Mouse (Mus musculus): ENCODE measurements at regions not wholly inside any gene's neighbourhood (a gene's known extent, or its start where the extent isn't known, plus 50 kb on each side); places are given as distances from the start of the nearest gene placed in this dataset.

DNA sequence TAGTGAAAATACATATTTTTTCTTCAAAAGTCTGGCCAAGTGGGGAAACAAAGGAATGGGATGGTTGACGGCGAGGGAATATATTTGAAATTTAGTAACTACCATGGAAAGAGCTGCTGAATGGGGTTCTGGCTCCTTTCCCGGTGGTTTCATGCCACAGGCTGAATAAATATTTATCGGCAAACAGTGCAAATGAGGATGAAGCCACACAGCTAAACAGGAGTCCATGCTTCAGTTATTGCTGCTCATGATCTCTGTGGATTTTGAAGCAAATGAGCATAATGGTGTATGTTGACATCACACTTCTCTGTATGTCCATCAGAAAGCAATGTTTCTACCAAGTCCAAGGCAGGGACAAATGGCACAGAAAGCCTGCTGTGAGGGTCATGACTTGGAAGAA is 3580.6 kb upstream of the Gm7489 start:
- H3K4me1 ChIP-seq (ENCODE audit: control insufficient read depth, insufficient read depth, low read length): no peaks in the 10 kb centered on the region
- H3K27ac ChIP-seq (replicated peaks; ENCODE audit: low read depth, low read length): no peak overlapping the region
- no peak overlapping the region for H3K4me3 ChIP-seq (ENCODE audit: low read depth, low read length)
- 91% methylated on average over 4 of the region's 4 CpGs for WGBS
- ATAC-seq (ENCODE audit: insufficient number of reproducible peaks, low FRiP score, low TSS enrichment, low read depth) (no peak), DNase-seq (ENCODE audit: low spot score) (no peak)
- H3K4me2 ChIP-seq (ENCODE audit: low read depth, severe bottlenecking): no peak overlapping the region
- no peaks in the 10 kb centered on the region for H3K9me3 ChIP-seq (ENCODE audit: control insufficient read depth, low read length)
- H3K27me3 ChIP-seq (ENCODE audit: control insufficient read depth, insufficient read depth, low read length): no peaks in the 10 kb centered on the region
- no peaks in the 10 kb centered on the region for H3K36me3 ChIP-seq (ENCODE audit: control insufficient read depth, insufficient read depth, low read length)
- no peak overlapping the region for H3K9ac ChIP-seq (ENCODE audit: low read length)

DNA sequence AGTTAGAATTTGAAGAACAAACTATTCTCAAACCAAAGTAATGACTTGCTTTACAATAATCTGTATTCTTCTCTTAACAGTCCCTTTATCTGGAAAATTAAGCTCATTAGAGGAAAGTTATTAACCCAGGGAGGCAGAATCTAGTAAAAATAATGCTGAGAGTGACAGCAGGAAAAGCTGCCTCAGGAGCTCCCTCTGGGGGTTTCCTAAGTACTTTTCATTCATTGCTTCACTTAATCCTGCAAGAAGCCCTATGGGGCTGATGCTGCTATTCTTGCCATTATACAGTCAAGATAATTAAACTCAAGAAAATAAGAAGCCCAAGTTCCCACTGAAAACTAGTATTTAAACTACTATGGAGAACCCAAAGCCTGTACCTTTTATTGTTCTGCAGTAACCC is 3563.9 kb upstream of the Gm7489 start:
- no peaks in the 10 kb centered on the region for H3K36me3 ChIP-seq (ENCODE audit: control insufficient read depth, insufficient read depth, low read length)
- no peak for DNase-seq (ENCODE audit: low spot score)

DNA sequence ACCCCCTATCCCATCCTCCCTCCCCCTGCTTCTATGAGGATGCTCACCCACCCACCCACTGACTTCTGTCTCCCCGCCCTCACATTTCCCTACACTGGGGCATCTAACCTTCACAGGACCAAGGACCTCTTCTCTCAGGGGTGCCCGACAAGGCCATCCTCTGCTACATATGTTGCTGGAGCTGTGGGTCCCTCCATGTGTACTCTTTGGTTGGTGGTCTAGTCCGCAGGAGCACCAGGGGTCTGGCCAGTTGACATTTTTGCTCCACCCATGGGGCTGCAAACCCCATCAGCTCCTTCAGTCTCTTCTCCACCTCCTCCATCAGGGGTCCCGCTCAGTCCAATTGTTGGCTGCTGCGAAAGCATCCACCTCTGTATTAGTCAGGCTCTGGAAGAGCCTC is 3539.2 kb upstream of the Gm7489 start:
- ATAC-seq (ENCODE audit: insufficient number of reproducible peaks, low FRiP score, low TSS enrichment, low read depth): no peak
- Histone ChIP-seq H3K9ac (ENCODE audit: low read length) (no peak overlapping the region), H3K36me3 (ENCODE audit: control insufficient read depth, insufficient read depth, low read length) (no peaks in the 10 kb centered on the region), H3K9me3 (ENCODE audit: control insufficient read depth, low read length) (no peaks in the 10 kb centered on the region), H3K4me3 (ENCODE audit: low read depth, low read length) (no peak overlapping the region), H3K27ac (replicated peaks; ENCODE audit: low read depth, low read length) (no peak overlapping the region), H3K27me3 (ENCODE audit: control insufficient read depth, insufficient read depth, low read length) (no peaks in the 10 kb centered on the region), H3K4me1 (ENCODE audit: control insufficient read depth, insufficient read depth, low read length) (no peaks in the 10 kb centered on the region), H3K4me2 (ENCODE audit: low read depth, severe bottlenecking) (no peak overlapping the region)
- DNase-seq (ENCODE audit: low spot score): no peak
- 94% methylated on average over 5 of the region's 5 CpGs for WGBS

More for the DNA sequence above, 3563.9 kb upstream of the Gm7489 start:
- Histone ChIP-seq H3K27ac (replicated peaks; ENCODE audit: low read depth, low read length) (no peak overlapping the region), H3K27me3 (ENCODE audit: control insufficient read depth, insufficient read depth, low read length) (no peaks in the 10 kb centered on the region), H3K4me3 (ENCODE audit: low read depth, low read length) (no peak overlapping the region), H3K9ac (ENCODE audit: low read length) (no peak overlapping the region), H3K9me3 (ENCODE audit: control insufficient read depth, low read length) (no peaks in the 10 kb centered on the region), H3K4me1 (ENCODE audit: control insufficient read depth, insufficient read depth, low read length) (no peaks in the 10 kb centered on the region), H3K4me2 (ENCODE audit: low read depth, severe bottlenecking) (no peak overlapping the region)
- ATAC-seq (ENCODE audit: insufficient number of reproducible peaks, low FRiP score, low TSS enrichment, low read depth): no peak

DNA sequence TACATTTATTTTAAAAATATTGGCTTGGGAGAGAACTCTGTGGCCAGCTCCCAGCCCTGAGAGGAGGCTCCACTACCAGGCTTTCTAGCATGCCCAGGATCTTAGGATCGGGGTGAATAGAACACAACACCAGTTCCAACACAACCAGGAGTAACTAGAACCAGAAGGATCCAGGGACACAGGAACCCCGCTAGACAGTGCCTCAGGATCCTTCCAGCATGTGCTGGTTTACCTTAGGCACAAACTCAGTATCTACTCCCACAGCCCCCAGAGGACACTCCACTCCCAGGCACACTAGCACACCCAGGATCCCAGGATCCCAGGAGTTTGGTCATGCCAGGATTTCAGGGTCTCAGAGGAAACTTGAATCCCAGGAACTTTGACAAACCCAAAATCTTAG is 3537.8 kb upstream of the Gm7489 start:
- H3K36me3 ChIP-seq (ENCODE audit: control insufficient read depth, insufficient read depth, low read length): no peaks in the 10 kb centered on the region
- DNase-seq (ENCODE audit: low spot score): no peak
- no peaks in the 10 kb centered on the region for H3K9me3 ChIP-seq (ENCODE audit: control insufficient read depth, low read length)
- ATAC-seq (ENCODE audit: insufficient number of reproducible peaks, low FRiP score, low TSS enrichment, low read depth): no peak
- no peak overlapping the region for H3K9ac ChIP-seq (ENCODE audit: low read length)
- no peaks in the 10 kb centered on the region for H3K27me3 ChIP-seq (ENCODE audit: control insufficient read depth, insufficient read depth, low read length)
- WGBS: 87% methylated on average over 2 of the region's 2 CpGs
- H3K4me2 ChIP-seq (ENCODE audit: low read depth, severe bottlenecking): no peak overlapping the region
- H3K4me3 ChIP-seq (ENCODE audit: low read depth, low read length): no peak overlapping the region
- H3K4me1 ChIP-seq (ENCODE audit: control insufficient read depth, insufficient read depth, low read length): no peaks in the 10 kb centered on the region
- H3K27ac ChIP-seq (replicated peaks; ENCODE audit: low read depth, low read length): no peak overlapping the region

DNA sequence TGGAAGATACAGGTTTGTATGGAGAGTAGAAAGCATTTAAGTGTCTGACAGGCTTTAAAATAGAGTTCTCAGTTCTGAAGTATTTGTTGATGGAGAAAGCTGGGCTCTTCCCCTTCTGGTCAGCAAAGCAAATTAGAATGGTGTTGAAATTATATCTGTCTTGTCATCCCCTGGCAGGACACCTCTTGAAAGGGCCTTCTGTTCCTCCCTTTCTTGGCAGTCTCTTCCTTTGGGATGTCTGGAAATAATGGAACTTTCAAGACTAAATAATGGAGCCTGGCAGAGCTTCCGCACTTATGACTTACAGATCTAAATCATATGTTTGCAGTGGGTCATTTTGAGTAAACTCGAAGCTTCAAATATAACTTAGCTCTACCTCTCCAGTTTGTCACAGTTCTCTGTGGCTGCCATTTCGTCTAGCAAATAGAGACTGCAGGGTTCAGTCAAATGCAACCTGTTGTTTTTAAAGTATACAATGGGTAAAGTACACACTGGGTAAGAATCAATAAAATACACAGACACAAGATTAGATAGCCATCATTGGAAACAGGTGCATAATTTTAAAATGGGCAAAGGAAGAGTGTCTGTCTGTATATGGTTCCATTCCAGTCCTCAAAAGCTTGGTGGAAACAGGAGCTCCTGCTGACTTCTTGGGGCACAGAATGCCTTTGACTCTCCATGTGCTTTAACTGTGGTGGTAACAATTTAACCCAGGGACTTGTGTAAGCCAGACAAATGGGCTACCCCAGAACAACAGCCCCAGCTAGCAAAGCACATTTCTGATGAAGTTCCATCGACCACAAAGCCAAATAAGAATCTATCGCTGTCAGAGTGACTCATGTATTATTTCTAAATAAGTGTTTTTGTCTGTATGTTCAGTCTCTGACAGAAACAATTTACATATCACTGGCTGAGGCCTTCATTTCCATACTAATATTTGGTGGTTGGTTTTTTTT is 3524.4 kb upstream of the Gm7489 start:
- Histone ChIP-seq H3K27ac (replicated peaks; ENCODE audit: low read depth, low read length) (no peak overlapping the region), H3K36me3 (ENCODE audit: control insufficient read depth, insufficient read depth, low read length) (no peaks in the 10 kb centered on the region), H3K4me3 (ENCODE audit: low read depth, low read length) (no peak overlapping the region), H3K4me1 (ENCODE audit: control insufficient read depth, insufficient read depth, low read length) (no peaks in the 10 kb centered on the region), H3K9me3 (ENCODE audit: control insufficient read depth, low read length) (no peaks in the 10 kb centered on the region), H3K9ac (ENCODE audit: low read length) (no peak overlapping the region), H3K4me2 (ENCODE audit: low read depth, severe bottlenecking) (no peak overlapping the region), H3K27me3 (ENCODE audit: control insufficient read depth, insufficient read depth, low read length) (no peaks in the 10 kb centered on the region)
- ATAC-seq (ENCODE audit: insufficient number of reproducible peaks, low FRiP score, low TSS enrichment, low read depth) (no peak), DNase-seq (ENCODE audit: low spot score) (no peak)
- 89% methylated on average over 5 of the region's 5 CpGs for WGBS

DNA sequence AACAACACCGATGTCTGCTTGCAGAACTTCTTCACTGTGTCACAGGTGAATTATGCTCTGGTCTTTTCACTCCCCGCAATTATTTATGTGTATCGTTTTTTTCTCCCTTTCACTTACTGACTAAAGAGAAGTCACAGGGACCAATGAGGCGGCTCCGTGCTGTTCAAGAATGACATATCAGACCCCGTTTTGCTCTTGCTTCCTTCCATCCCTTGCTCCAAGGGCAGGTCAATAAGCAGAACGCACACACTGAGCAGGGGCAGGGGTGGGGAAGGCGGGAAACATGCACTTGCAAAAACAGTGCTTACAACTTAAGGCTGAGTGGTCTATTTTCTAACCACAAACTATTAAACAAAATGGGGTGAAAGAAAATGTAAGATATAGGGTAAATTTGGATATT is 3523.4 kb upstream of the Gm7489 start:
- H3K4me2 ChIP-seq (ENCODE audit: low read depth, severe bottlenecking): no peak overlapping the region
- no peaks in the 10 kb centered on the region for H3K9me3 ChIP-seq (ENCODE audit: control insufficient read depth, low read length)
- no peak for ATAC-seq (ENCODE audit: insufficient number of reproducible peaks, low FRiP score, low TSS enrichment, low read depth)
- no peak overlapping the region for H3K9ac ChIP-seq (ENCODE audit: low read length)
- no peak overlapping the region for H3K27ac ChIP-seq (replicated peaks; ENCODE audit: low read depth, low read length)
- DNase-seq (ENCODE audit: low spot score): no peak
- no peaks in the 10 kb centered on the region for H3K36me3 ChIP-seq (ENCODE audit: control insufficient read depth, insufficient read depth, low read length)
- H3K4me3 ChIP-seq (ENCODE audit: low read depth, low read length): no peak overlapping the region
- no peaks in the 10 kb centered on the region for H3K4me1 ChIP-seq (ENCODE audit: control insufficient read depth, insufficient read depth, low read length)
- no peaks in the 10 kb centered on the region for H3K27me3 ChIP-seq (ENCODE audit: control insufficient read depth, insufficient read depth, low read length)
- 87% methylated on average over 8 of the region's 8 CpGs for WGBS

DNA sequence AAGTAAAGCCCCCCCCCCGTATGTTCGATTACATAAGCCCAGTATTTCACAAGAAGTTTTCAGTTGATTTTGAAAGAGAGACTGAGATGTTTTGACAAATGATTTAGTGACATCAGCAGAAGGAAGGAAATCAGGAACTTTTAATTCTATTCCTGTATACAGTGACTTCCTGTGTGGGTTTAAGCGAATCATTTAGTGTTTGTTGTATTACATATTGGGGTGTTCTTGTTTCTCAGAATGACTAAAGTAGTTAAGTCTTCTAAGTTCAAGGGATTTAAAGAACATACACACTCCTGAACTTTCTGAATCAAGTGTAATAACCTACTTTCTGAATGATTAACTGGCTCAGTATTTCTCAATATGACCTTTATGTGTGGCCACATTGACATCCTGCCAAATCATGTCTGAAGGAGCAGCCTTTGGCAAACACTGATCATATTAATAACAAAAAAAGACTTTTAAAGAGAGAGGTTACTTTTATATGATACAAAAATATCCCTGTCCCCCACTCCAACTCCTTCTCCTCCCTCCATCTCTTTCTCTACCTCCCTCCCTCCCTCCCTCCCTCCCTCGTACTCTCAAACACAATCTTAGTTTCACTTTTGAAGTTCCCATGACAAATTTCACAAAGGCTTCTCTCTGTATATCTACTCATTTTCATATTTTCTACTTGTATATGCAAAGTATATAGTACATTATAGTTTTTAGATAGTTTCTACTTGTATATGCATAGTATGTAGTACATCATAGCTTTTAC is 3522.8 kb upstream of the Gm7489 start:
- Histone ChIP-seq H3K36me3 (ENCODE audit: control insufficient read depth, insufficient read depth, low read length) (no peaks in the 10 kb centered on the region), H3K4me3 (ENCODE audit: low read depth, low read length) (no peak overlapping the region), H3K9ac (ENCODE audit: low read length) (no peak overlapping the region), H3K9me3 (ENCODE audit: control insufficient read depth, low read length) (no peaks in the 10 kb centered on the region), H3K27ac (replicated peaks; ENCODE audit: low read depth, low read length) (no peak overlapping the region), H3K4me1 (ENCODE audit: control insufficient read depth, insufficient read depth, low read length) (no peaks in the 10 kb centered on the region), H3K27me3 (ENCODE audit: control insufficient read depth, insufficient read depth, low read length) (no peaks in the 10 kb centered on the region), H3K4me2 (ENCODE audit: low read depth, severe bottlenecking) (no peak overlapping the region)
- DNase-seq (ENCODE audit: low spot score): no peak
- whole genome bisulfite sequencing: 92% methylated on average over 4 of the region's 4 CpGs
- no peak for ATAC-seq (ENCODE audit: insufficient number of reproducible peaks, low FRiP score, low TSS enrichment, low read depth)

DNA sequence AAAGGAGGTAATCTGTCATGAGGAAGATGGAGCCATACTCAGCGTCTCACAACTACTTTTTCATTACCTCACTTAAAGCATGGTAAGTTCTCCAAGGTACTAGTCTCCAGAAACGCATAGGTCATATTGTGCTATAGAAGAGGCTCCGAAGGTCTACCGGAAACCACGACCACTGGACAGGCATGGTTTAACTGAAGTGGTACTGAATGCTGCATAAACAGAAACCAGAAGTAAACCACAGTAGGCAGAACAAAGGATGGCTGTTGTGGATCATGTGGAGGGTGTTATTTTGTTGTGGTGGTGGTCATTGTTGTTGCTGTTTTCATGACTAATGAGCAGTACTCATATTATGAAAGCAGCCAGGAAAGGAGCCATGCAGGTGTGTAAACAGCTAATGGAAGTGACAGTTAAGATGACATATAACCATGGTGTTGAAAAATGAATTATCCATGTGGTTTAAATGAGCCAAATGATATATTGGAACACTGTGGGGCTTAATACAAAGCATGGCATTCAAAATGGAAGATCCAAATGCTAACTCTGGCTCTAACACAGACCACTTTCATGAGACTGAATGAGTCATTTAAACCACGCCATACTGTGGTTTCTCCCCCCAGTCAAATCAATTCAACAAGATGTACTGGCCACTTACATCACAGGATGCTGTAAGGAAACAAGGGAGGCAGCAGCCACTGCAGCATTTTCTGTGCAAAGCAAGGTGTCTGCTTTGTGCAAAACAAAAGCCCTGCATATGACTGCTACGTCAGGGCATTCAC is 3484.5 kb upstream of the Gm7489 start:
- Histone ChIP-seq H3K36me3 (ENCODE audit: control insufficient read depth, insufficient read depth, low read length) (no peaks in the 10 kb centered on the region), H3K9me3 (ENCODE audit: control insufficient read depth, low read length) (no peaks in the 10 kb centered on the region), H3K9ac (ENCODE audit: low read length) (no peak overlapping the region), H3K4me2 (ENCODE audit: low read depth, severe bottlenecking) (no peak overlapping the region), H3K27ac (replicated peaks; ENCODE audit: low read depth, low read length) (no peak overlapping the region), H3K27me3 (ENCODE audit: control insufficient read depth, insufficient read depth, low read length) (no peaks in the 10 kb centered on the region), H3K4me1 (ENCODE audit: control insufficient read depth, insufficient read depth, low read length) (no peaks in the 10 kb centered on the region), H3K4me3 (ENCODE audit: low read depth, low read length) (no peak overlapping the region)
- ATAC-seq (ENCODE audit: insufficient number of reproducible peaks, low FRiP score, low TSS enrichment, low read depth) (no peak), DNase-seq (ENCODE audit: low spot score) (no peak)
- WGBS: 83% methylated on average over 7 of the region's 7 CpGs
